Mouse (Mus musculus): ENCODE data around the gene Xrcc6. TPM values are rescaled to one million over a fixed set of nuclear protein-coding genes. Genes with fewer than 3 reads are reported as not detected.
"Not testable (repeated sequence)": the region's sequence is repeated elsewhere in the genome, so short reads cannot be mapped to it uniquely, and the experiment has no call there.

The Xrcc6 gene
- total and polyA plus RNA-seq, 3 experiments = 12.4 to 154 (median 50.1) TPM

GRCm38 (mm10) chr15:81968447-81968846 lies 19.2 kb upstream of the Xrcc6 start:
- no peaks in the 10 kb centered on the region for H3K36me3 ChIP-seq (replicated peaks)
- no peak overlapping the region for H3K4me3 ChIP-seq (ENCODE audit: low read depth, low read length)
- H3K9me3 ChIP-seq (replicated peaks) = no peaks in the 10 kb centered on the region
- TF ChIP-seq TAL1 (conservative IDR thresholded peaks at IDR 0.05; ENCODE audit: low read depth, low read length) = no peak
- TF ChIP-seq GATA2 (IDR thresholded peaks at IDR 0.05; ENCODE audit: borderline replicate concordance, low read depth, low read length) = no peak
- no peak for TF ChIP-seq CTCF (IDR thresholded peaks at IDR 0.05; ENCODE audit: low read depth, low read length)
- TF ChIP-seq GATA1 (IDR thresholded peaks at IDR 0.05; ENCODE audit: borderline replicate concordance, low read length) = no peak
- no peak for TF ChIP-seq POLR2AphosphoS5 (IDR thresholded peaks at IDR 0.05; ENCODE audit: insufficient replicate concordance, low read depth, low read length)
- no peak for ATAC-seq (ENCODE audit: extremely low read depth, insufficient number of reproducible peaks, low FRiP score, poor library complexity, severe bottlenecking)
- H3K4me1 ChIP-seq (ENCODE audit: insufficient read depth, low read depth, low read length) = peaks cover 23% of the 10 kb centered on the region
- H3K27me3 ChIP-seq (ENCODE audit: insufficient read depth, low read length) = no peaks in the 10 kb centered on the region
- DNase-seq (ENCODE audit: low spot score) = no peak

GRCm38 (mm10) chr15:81969173-81969572 lies 18.5 kb upstream of the Xrcc6 start:
- no peak overlapping the region; the same call in 1 of the 2 replicates for H3K4me3 ChIP-seq (ENCODE audit: low read depth, low read length)
- DNase-seq (ENCODE audit: low spot score) (no peak), ATAC-seq (ENCODE audit: extremely low read depth, insufficient number of reproducible peaks, low FRiP score, poor library complexity, severe bottlenecking) (peak; percentile 28; the same call in 1 of the 2 replicates)
- TF ChIP-seq GATA1 (IDR thresholded peaks at IDR 0.05; ENCODE audit: borderline replicate concordance, low read length) (no peak), POLR2AphosphoS5 (IDR thresholded peaks at IDR 0.05; ENCODE audit: insufficient replicate concordance, low read depth, low read length) (no peak), CTCF (IDR thresholded peaks at IDR 0.05; ENCODE audit: low read depth, low read length) (no peak), TAL1 (conservative IDR thresholded peaks at IDR 0.05; ENCODE audit: low read depth, low read length) (no peak), GATA2 (IDR thresholded peaks at IDR 0.05; ENCODE audit: borderline replicate concordance, low read depth, low read length) (no peak)
- H3K36me3 ChIP-seq (replicated peaks) = no peaks in the 10 kb centered on the region
- H3K4me1 ChIP-seq (ENCODE audit: insufficient read depth, low read depth, low read length) = peaks cover 23% of the 10 kb centered on the region
- no peaks in the 10 kb centered on the region for H3K27me3 ChIP-seq (ENCODE audit: insufficient read depth, low read length)
- no peaks in the 10 kb centered on the region for H3K9me3 ChIP-seq (replicated peaks)

- peaks cover 23% of the 10 kb centered on the region for H3K4me1 ChIP-seq (ENCODE audit: insufficient read depth, low read depth, low read length)
- H3K4me3 ChIP-seq (ENCODE audit: low read depth, low read length) = not testable (repeated sequence)
Measured at GRCm38 (mm10) chr15:81969635-81970034, 18.0 kb upstream of the Xrcc6 start.

GRCm38 (mm10) chr15:81970498-81970897 lies 17.1 kb upstream of the Xrcc6 start:
- H3K27me3 ChIP-seq (ENCODE audit: insufficient read depth, low read length); H3K9me3 ChIP-seq (replicated peaks); H3K36me3 ChIP-seq (replicated peaks); ATAC-seq (ENCODE audit: extremely low read depth, insufficient number of reproducible peaks, low FRiP score, poor library complexity, severe bottlenecking); H3K4me3 ChIP-seq (ENCODE audit: low read depth, low read length); DNase-seq (ENCODE audit: low spot score): not testable (repeated sequence)
- H3K4me1 ChIP-seq (ENCODE audit: insufficient read depth, low read depth, low read length) = peaks cover 27% of the 10 kb centered on the region

More at GRCm38 (mm10) chr15:81969635-81970034, 18.0 kb upstream of the Xrcc6 start:
- ATAC-seq (ENCODE audit: extremely low read depth, insufficient number of reproducible peaks, low FRiP score, poor library complexity, severe bottlenecking); H3K36me3 ChIP-seq (replicated peaks); H3K27me3 ChIP-seq (ENCODE audit: insufficient read depth, low read length); DNase-seq (ENCODE audit: low spot score); H3K9me3 ChIP-seq (replicated peaks): not testable (repeated sequence)

- not testable (repeated sequence) for DNase-seq (ENCODE audit: low spot score); H3K27me3 ChIP-seq (ENCODE audit: insufficient read depth, low read length); H3K9me3 ChIP-seq (replicated peaks); ATAC-seq (ENCODE audit: extremely low read depth, insufficient number of reproducible peaks, low FRiP score, poor library complexity, severe bottlenecking); H3K4me3 ChIP-seq (ENCODE audit: low read depth, low read length); H3K4me1 ChIP-seq (ENCODE audit: insufficient read depth, low read depth, low read length); H3K36me3 ChIP-seq (replicated peaks)
Measured at GRCm38 (mm10) chr15:81975156-81975555, 12.5 kb upstream of the Xrcc6 start.

- no peaks in the 10 kb centered on the region for H3K36me3 ChIP-seq (replicated peaks)
- TF ChIP-seq GATA1 (IDR thresholded peaks at IDR 0.05; ENCODE audit: borderline replicate concordance, low read length) (no peak), POLR2AphosphoS5 (IDR thresholded peaks at IDR 0.05; ENCODE audit: insufficient replicate concordance, low read depth, low read length) (no peak), CTCF (IDR thresholded peaks at IDR 0.05; ENCODE audit: low read depth, low read length) (no peak), TAL1 (conservative IDR thresholded peaks at IDR 0.05; ENCODE audit: low read depth, low read length) (no peak), GATA2 (IDR thresholded peaks at IDR 0.05; ENCODE audit: borderline replicate concordance, low read depth, low read length) (no peak)
- H3K9me3 ChIP-seq (replicated peaks) = peaks cover 3% of the 10 kb centered on the region
- H3K4me1 ChIP-seq (ENCODE audit: insufficient read depth, low read depth, low read length) = peaks cover 8% of the 10 kb centered on the region
- H3K27me3 ChIP-seq (ENCODE audit: insufficient read depth, low read length) = peaks cover 7% of the 10 kb centered on the region; the same call in 1 of the 2 replicates
- no peak within 1 kb of the TSS for H3K4me3 ChIP-seq (ENCODE audit: low read depth, low read length)
- DNase-seq (ENCODE audit: low spot score) (no peak), ATAC-seq (ENCODE audit: extremely low read depth, insufficient number of reproducible peaks, low FRiP score, poor library complexity, severe bottlenecking) (no peak)
Measured at GRCm38 (mm10) chr15:81980321-81980720, 7.3 kb upstream of the Xrcc6 start, which contains the start of gene 1700029P11Rik. Gene 1700029P11Rik (plus strand): TSS chr15:81980540.

GRCm38 (mm10) chr15:81982173-81982572 lies 5.5 kb upstream of the Xrcc6 start:
- H3K9me3 ChIP-seq (replicated peaks) = no peaks in the 10 kb centered on the region
- no peaks in the 10 kb centered on the region for H3K36me3 ChIP-seq (replicated peaks)
- peaks cover 7% of the 10 kb centered on the region for H3K4me1 ChIP-seq (ENCODE audit: insufficient read depth, low read depth, low read length)
- no peak for TF ChIP-seq CTCF (IDR thresholded peaks at IDR 0.05; ENCODE audit: low read depth, low read length)
- no peak for TF ChIP-seq GATA1 (IDR thresholded peaks at IDR 0.05; ENCODE audit: borderline replicate concordance, low read length)
- no peak for TF ChIP-seq TAL1 (conservative IDR thresholded peaks at IDR 0.05; ENCODE audit: low read depth, low read length)
- no peak for TF ChIP-seq GATA2 (IDR thresholded peaks at IDR 0.05; ENCODE audit: borderline replicate concordance, low read depth, low read length)
- no peak for TF ChIP-seq POLR2AphosphoS5 (IDR thresholded peaks at IDR 0.05; ENCODE audit: insufficient replicate concordance, low read depth, low read length)
- DNase-seq (ENCODE audit: low spot score) (no peak), ATAC-seq (ENCODE audit: extremely low read depth, insufficient number of reproducible peaks, low FRiP score, poor library complexity, severe bottlenecking) (no peak)
- peaks cover 7% of the 10 kb centered on the region; the same call in 1 of the 2 replicates for H3K27me3 ChIP-seq (ENCODE audit: insufficient read depth, low read length)
- no peak overlapping the region for H3K4me3 ChIP-seq (ENCODE audit: low read depth, low read length)
